Mouse (Mus musculus): ENCODE measurements around the gene Cacna2d2.

Gene Cacna2d2

GRCm38 (mm10) chr9:107496359-107496758 lies 96.9 kb downstream of the Cacna2d2 start:
- in situ Hi-C loops (cut with MboI, MseI), result no loop called here

DNA sequence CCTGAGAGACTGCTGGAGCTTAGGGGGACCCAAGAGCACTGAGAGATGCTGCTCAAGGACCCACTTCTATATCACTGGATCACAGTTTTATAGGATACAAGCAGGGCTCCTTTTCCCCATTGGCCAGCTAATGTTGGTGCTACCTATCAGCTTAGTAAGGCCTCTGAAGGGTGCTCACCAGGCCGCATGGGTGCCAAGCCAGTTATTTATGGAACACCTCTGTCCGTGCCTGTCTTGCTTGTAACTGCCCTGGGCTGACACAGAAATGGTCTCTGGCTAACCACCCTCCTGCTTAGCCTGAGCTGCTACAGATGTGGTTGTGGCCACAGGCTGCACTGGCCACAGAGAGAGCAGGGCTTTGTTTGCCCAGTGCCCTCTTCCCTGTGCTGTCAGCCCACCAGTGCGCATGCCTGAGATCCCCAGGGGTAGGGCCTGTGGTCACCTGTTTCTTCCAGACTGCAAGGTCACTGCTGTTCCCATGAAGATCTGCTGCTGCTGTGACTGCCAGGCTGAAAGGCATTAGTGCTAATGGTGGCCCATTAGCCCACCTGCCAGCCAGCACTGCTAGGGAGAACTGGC lies 101.4 kb downstream of the Cacna2d2 start:
- in situ Hi-C loops (cut with MboI, MseI), result no loop called here

GRCm38 (mm10) chr9:107502131-107502846 lies 102.9 kb downstream of the Cacna2d2 start:
- in situ Hi-C loops (cut with MboI, MseI), result no loop called here

GRCm38 (mm10) chr9:107504662-107505537 lies 105.5 kb downstream of the Cacna2d2 start:
- in situ Hi-C loops (cut with MboI, MseI), result no loop called here

DNA sequence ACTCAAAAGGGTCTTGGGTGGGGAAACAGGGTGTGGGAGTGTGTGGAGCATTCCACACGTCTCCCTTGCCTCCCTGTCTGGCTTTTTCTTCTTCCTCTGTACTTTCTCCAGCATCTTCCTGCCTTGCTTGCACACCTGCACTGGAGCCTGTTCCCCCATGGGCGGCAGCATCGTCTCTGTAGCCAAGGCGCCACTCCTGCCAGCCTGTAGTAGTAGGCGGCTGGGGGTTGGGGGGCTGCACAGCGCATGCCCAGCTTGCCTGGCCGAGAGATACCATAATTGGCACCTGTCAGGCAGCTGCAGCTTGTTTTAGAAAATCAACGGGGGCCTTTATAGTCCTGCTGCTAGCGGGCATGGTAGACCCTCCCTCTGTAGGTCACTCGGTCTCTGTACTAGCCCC lies 108.9 kb downstream of the Cacna2d2 start:
- in situ Hi-C loops (cut with MboI, MseI), result no loop called here

DNA sequence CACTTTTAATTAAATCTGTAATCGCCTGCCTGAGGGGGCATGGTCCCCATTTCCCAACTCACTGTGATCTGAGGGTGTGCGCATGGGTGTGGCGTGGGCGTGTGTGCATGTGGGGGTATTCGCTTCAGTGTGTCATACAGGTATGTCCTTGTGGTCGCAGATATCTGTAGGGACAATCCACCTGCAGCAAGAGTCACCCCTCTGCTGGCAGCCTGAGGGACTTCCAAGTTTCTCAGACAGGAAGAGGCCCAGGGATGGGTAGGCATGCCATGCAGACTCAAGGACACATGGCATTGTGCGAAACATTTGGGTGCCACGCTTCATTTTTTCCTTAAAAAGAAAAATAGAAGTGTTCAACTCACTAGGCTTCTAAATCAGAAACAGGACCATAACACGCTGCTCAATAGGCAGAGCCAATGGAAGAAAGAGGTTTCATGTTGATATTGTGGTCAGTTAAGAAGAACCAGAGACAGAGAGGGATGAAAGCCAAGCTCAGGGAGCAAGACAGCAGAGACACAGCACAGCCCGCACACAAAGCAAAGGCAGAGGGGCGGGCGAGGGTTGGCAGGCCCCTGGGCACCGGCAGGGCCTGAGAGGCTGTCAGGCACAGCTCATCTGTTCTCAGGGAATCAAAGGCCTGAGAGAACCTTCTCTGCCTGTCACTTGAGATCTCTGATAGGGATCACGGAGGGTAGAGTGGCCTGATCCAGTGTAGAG lies 111.1 kb downstream of the Cacna2d2 start:
- in situ Hi-C loops (cut with MboI, MseI), result loop anchor here (5.0 kb wide), 1 partner anchor 153 kb away; no protein-coding TSS in a partner anchor

DNA sequence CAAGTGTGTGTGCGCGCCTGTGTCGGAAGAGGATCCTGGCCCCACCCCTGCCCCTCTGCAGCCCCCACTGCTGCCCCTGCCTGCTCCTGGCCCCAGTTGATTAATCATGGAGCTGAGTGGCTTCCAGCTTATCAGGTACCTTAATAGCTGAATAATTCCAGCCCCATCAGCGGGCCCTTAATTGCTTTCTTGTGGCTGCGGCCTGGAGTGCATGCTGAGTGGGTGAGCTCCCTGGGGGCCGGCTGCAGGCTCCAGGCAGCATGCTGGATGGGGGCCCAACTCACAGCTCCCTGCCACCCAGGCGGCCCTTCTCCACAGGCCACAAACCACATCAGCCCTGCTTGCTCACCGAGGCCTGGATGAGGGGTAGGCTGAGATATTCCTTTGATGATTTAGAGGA lies 112.0 kb downstream of the Cacna2d2 start:
- in situ Hi-C loops (cut with MboI, MseI), result loop anchor here (5.0 kb wide), 1 partner anchor 154 kb away; no protein-coding TSS in a partner anchor

- in situ Hi-C loops (cut with MboI, MseI), result loop anchor here (5.0 kb wide), 1 partner anchor 155 kb away; no protein-coding TSS in a partner anchor
Measured at GRCm38 (mm10) chr9:107512326-107512725, 112.9 kb downstream of the Cacna2d2 start.

DNA sequence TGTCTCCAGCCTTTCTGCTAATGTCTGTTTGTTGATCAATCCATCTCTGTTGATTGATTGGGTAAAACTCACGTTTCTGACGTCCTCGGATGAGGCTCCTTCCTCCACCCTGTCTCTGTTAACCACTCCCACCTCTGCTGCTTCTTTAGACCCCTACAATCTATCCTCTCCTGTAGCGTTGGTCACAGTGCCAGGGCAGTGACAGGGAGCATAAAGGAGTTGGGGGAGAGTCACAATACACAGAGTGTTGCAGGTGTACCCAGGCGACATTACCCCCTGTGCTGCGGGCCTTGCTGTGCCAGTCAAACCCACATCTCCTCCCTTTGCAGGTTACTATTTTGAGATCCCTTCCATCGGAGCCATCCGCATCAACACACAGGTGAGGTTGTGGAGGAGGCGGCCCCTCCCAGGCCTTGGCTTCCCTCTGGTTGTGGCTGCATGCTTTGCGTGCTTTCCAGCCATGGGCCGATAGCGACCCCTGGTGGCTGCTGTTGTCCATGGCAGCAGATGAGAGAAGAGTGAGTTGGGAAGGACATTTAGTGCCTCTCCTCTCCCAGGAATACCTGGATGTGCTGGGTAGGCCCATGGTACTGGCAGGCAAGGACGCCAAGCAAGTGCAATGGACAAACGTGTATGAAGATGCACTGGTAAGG lies 115.0 kb downstream of the Cacna2d2 start:
- in situ Hi-C loops (cut with MboI, MseI), result loop anchor here (5.0 kb wide), 1 partner anchor 157 kb away; no protein-coding TSS in a partner anchor

GRCm38 (mm10) chr9:107520331-107520730 lies 120.9 kb downstream of the Cacna2d2 start:
- in situ Hi-C loops (cut with MboI, MseI), result loop anchor here (10.0 kb wide), 1 partner anchor 636 kb away; the partner anchor contains the start of gene Rbm15b

DNA sequence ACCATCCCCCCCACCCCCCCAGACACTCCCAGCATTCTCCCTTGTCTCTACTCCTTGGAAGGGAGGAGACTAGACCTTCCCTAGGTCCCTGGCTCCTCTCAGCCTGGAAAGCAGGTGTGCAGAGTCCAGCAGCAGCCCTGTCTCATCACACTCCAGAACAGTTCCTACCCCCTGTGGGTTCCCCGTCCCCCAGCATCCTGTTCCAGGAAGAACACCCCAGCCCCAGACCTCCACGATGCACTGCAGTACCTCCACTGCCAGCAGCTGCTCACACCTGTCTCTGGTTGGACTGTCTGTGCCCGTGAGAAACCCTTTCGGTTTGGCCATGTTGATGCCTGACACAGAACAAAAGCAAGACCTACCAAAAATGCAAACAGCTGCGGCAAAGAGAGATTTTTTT lies 121.8 kb downstream of the Cacna2d2 start:
- in situ Hi-C loops (cut with MboI, MseI), result loop anchor here (10.0 kb wide), 1 partner anchor 636 kb away; the partner anchor contains the start of gene Rbm15b

GRCm38 (mm10) chr9:107521711-107522399 lies 122.4 kb downstream of the Cacna2d2 start:
- in situ Hi-C loops (cut with MboI, MseI), result loop anchor here (10.0 kb wide), 1 partner anchor 637 kb away; the partner anchor contains the start of gene Rbm15b

DNA sequence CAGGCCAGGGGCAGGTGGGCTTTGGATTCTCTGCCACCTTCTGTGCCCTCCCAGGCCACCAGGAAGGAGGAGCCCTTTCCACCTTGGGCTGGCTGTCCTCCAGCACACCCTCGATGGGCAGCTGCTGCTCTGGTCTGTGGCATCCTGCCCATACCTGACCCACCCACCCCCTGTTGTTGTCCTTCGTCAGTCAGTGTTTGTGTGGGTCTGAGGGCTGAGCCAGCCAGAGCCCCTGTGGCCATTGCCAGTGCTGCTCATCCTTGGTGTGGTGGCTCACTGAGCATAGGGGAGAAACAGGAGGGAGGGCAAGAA lies 122.9 kb downstream of the Cacna2d2 start:
- in situ Hi-C loops (cut with MboI, MseI), result loop anchor here (10.0 kb wide), 1 partner anchor 638 kb away; the partner anchor contains the start of gene Rbm15b

DNA sequence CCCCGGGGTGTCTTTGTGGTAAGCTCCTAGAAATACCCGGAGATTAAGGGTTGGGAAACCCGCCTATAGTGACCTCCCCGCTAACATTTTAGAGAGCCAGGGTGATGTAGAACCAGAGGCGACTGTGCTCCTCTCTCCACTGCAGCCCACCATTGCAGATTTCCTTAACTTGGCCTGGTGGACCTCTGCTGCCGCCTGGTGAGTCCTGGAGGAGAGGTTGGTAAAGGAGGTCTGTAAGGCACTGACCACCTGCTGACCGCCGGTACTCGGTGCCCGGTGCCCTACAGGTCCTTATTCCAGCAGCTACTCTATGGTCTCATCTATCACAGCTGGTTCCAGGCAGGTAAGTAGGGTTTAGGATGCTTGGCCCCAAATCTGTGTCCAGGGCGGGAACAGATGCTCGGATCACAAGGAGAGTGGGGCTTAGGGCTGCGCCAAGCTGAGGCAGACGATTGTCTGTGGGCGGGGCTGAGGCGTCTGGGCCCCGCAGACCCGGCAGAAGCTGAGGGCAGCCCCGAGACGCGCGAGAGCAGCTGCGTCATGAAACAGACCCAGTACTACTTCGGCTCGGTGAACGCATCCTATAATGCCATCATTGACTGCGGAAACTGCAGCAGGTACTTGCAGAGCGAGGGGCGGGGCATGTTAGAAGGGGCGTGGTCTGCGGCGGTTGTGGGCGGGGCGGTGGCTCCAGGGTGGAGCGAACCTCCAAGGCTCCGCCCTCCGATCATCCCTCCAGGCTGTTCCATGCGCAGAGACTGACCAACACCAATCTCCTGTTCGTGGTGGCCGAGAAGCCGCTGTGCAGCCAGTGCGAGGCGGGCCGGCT lies 127.0 kb downstream of the Cacna2d2 start:
- in situ Hi-C loops (cut with MboI, MseI), result loop anchor here (10.0 kb wide), 1 partner anchor 642 kb away; the partner anchor contains the start of gene Rbm15b

DNA sequence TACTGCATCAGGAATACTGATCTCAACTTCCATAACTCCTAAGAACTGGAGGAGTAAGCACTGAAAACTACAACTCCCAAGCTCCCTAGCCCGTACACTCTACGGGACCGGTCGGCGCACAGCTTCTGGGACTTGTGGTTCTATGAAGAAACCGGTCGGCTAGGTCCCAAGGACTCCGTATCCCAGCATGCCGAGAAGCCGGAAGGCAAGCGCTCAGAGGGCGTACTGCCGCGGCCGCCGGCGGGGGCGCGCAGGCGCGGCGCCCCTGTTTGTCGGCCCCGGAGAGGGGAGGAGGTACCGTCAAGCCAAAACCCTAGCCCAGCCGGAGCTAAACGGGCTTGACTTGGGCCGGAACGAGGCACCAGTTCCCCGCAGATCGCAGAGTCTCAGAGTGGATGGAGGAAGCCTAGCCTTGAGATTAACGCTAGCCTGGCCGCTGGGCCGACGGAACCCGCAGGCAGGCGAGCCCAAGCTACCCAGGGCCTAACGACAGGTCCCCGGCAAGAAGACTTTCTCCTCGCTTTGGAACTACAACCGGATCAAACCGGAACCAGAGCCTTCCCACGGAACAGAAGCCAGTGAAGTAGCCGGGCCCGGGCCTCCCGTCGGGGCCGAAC lies 134.5 kb downstream of the Cacna2d2 start, which contains the start of gene Tmem115:
Gene Tmem115, plus strand, starts transcription at position 155 of the 617 bp plus-strand sequence.
- in situ Hi-C loops (cut with MboI, MseI), result loop anchor here (10.0 kb wide), 1 partner anchor 249 kb away; the partner anchor contains the start of gene Mapkapk3

DNA sequence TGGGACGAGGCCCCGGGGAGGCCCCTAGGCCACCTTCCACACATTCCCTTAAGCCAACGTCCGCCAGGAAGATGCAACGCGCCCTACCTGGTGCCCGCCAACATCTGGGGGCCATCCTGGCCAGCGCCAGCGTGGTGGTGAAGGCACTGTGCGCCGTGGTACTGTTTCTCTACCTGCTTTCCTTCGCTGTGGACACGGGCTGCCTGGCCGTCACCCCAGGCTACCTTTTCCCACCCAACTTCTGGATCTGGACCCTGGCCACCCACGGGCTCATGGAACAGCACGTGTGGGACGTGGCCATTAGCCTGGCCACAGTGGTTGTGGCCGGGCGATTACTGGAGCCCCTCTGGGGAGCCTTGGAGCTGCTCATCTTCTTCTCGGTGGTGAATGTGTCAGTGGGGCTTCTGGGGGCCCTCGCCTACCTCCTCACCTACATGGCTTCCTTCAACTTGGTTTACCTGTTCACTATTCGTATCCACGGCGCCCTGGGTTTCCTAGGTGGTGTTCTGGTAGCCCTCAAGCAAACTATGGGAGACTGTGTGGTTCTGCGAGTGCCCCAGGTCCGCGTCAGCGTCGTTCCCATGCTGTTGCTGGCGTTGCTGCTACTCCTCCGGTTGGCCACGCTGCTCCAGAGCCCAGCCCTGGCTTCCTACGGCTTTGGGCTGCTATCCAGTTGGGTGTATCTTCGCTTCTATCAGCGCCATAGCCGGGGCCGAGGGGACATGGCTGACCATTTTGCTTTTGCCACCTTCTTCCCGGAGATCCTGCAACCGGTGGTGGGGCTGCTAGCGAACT lies 135.2 kb downstream of the Cacna2d2 start:
- in situ Hi-C loops (cut with MboI, MseI), result loop anchor here (5.0 to 10.0 kb wide), 2 partner anchors 250 to 1172 kb away; partner anchors contain the start of gene Mapkapk3

GRCm38 (mm10) chr9:107538231-107538630 lies 138.8 kb downstream of the Cacna2d2 start:
- in situ Hi-C loops (cut with MboI, MseI), result loop anchor here (5.0 to 10.0 kb wide), 2 partner anchors 253 to 1176 kb away; partner anchors contain the start of gene Mapkapk3
